Mouse (Mus musculus) kidney, embryonic 14.5 days (tissue): ENCODE results near the gene Gm17455. TPM values are rescaled to one million over a fixed set of nuclear protein-coding genes. Genes with fewer than 3 reads are reported as not detected.

Source experiments
- ATAC-seq: fragments of 200-750 bp; cut with Nextera tagmentation; 2 replicates; pipeline ENCODE4 v1.8.0; 2017; ENCODE audit warnings: moderate number of reproducible peaks, mild to moderate bottlenecking, moderate TSS enrichment, moderate library complexity; ENCODE audit not compliant: low FRiP score, low TSS enrichment
- H3K27ac ChIP-seq: fragments of 300-500 bp; sonication (generic); 2 replicates; pipeline ENCODE4 v1.5.1; 2014; ENCODE audit warnings: low read depth, mild to moderate bottlenecking, low read length, moderate library complexity, mixed read lengths
- H3K27me3 ChIP-seq: fragments of 300-500 bp; sonication (generic); 2 replicates; pipeline ENCODE4 v1.6.1; 2014; ENCODE audit warnings: mild to moderate bottlenecking, low read length; ENCODE audit not compliant: control insufficient read depth, insufficient read depth
- H3K36me3 ChIP-seq: fragments of 300-500 bp; sonication (generic); 2 replicates; pipeline ENCODE4 v1.6.1; 2014; ENCODE audit warnings: low read length, mixed read lengths; ENCODE audit not compliant: control insufficient read depth, insufficient read depth
- H3K4me1 ChIP-seq: fragments of 300-500 bp; sonication (generic); 2 replicates; pipeline ENCODE4 v1.6.1; 2014; ENCODE audit warnings: low read length, mixed read lengths; ENCODE audit not compliant: control insufficient read depth, insufficient read depth
- H3K4me2 ChIP-seq: fragments of 300-500 bp; sonication (generic); replicated peaks from 2 replicates; pipeline ENCODE4 v1.6.1; 2014; ENCODE audit warnings: low read depth, mild to moderate bottlenecking, low read length
- H3K4me3 ChIP-seq: fragments of 300-500 bp; sonication (generic); 2 replicates; pipeline ENCODE4 v1.5.1; 2014; ENCODE audit warnings: mild to moderate bottlenecking, low read length
- H3K9ac ChIP-seq: fragments of 300-500 bp; sonication (generic); 2 replicates; pipeline ENCODE4 v1.6.1; 2014; ENCODE audit warnings: low read depth, mild to moderate bottlenecking, low read length, moderate library complexity
- H3K9me3 ChIP-seq: fragments of 300-500 bp; sonication (generic); 2 replicates; pipeline ENCODE4 v1.6.1; 2016; ENCODE audit warnings: low read length; ENCODE audit not compliant: control insufficient read depth
- WGBS: fragments of 180-500 bp; shearing (Covaris S2); extraction: QIAGEN DNeasy Blood & Tissue Kit; methylation state at CpG from one replicate; pipeline ENCODE4 v1.1.7; 2014; 5-methylcytosine and 5-hydroxymethylcytosine counted together
- polyA plus RNA-seq: library from polyadenylated mRNA; unstranded; fragments of >200 nt; fragmentation: Nextera tagmentation; extraction: Ambion mirVana; gene quantifications from 2 replicates; pipeline ENCODE4 v1.2.1, GENCODE M21; 2014

Gene Gm17455
- 0.70 and 1.0 TPM in 2 replicates for polyA plus RNA-seq

DNA sequence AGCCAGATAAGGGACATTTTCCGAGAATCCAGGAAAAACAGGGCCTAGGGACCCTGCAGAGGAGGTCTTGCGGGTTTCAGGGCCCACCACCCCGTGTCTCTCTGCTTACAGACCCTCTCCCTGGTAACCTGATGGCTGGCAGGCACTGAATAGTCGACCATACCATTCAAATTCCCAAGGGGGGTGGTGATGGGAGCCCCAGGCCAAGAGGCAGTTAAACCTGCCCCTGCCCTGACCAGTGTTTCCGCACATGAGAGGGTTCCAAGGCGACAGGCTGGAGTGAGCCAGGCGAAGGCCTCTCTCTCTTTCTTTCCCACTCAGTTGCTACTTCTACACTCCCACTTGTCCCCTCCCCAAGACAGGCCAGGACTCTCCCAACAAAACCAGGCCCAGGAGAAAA lies at the start of gene Gm17455:
Gm17455 (plus strand) TSS at position 278 of the 400 bp plus-strand sequence.
- no peak within 1 kb of the TSS for H3K4me3 ChIP-seq
- H3K27me3 ChIP-seq = no peaks in the 10 kb centered on the region
- WGBS = 44% methylated on average over 7 of the region's 7 CpGs
- no peak for ATAC-seq
- no peak within 1 kb of the TSS for H3K27ac ChIP-seq
- no peaks in the 10 kb centered on the region for H3K36me3 ChIP-seq
- no peaks in the 10 kb centered on the region for H3K9me3 ChIP-seq
- peaks cover 5% of the 10 kb centered on the region; the same call in 1 of the 2 replicates for H3K4me1 ChIP-seq
- H3K9ac ChIP-seq = no peak within 1 kb of the TSS
- H3K4me2 ChIP-seq = no peak within 1 kb of the TSS

DNA sequence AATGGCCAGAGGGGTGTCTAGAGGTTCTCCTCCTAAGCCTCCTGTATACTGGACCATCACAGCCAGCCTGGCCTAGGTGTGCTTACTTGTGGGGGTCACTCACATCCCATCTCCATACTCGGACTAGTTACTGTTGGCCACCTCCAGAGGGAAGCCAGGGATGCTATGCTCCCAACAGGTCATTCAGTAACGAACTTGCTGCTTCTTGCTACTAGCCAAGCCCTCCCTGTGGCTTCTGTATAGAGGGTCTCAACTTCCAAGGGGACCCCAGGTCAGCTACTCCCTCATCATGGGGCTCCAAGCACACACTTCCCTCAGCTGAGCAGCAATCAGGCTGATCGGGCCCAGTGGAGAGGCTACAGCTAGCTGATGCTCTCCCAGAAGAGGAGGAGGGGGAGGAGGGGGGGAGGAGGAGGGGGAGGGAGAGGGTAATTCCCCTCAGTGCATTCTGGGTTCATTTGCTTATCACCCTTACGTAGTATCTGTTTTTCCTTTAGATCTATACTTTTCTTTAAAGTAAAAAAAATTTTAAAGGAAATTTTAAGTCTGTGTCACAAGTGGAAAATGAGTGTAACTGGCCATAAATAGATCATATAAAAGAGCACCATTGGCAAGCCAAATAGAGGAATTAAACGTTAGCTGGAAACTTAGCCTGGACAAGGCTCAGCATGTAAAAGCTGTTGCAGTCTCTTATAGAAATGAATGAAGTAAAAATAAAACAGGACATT lies 49.3 kb upstream of the Gm17455 start:
- H3K4me1 ChIP-seq = peaks cover 30% of the 10 kb centered on the region
- H3K36me3 ChIP-seq = no peaks in the 10 kb centered on the region
- no peak for ATAC-seq
- H3K4me3 ChIP-seq = no peak overlapping the region
- H3K4me2 ChIP-seq = peak overlapping the region; percentile 5; the same call in 1 of the 2 replicates
- H3K27me3 ChIP-seq = no peaks in the 10 kb centered on the region
- H3K9ac ChIP-seq = no peak overlapping the region
- 39% methylated on average over 5 of the region's 5 CpGs for WGBS
- no peak overlapping the region; the same call in 1 of the 2 replicates for H3K27ac ChIP-seq
- H3K9me3 ChIP-seq = no peaks in the 10 kb centered on the region

DNA sequence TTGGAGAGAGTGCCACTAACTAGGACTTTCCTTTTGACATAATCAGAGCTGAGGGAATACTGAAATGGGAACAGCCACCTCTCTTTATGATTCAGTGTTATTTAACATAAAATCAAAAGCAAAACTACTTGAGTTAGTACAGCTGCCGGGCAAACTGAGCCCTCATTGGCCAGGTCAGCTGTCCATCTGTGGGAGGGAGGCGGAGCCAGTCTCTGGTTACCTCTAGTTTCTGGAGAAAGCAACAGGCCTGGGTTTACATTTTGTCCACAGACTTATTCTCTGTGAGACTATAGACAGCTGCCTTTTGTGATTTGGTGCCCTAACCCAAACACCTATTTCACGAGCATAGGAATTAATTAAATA lies 48.7 kb upstream of the Gm17455 start:
- Histone ChIP-seq H3K9me3 (no peaks in the 10 kb centered on the region), H3K4me1 (peaks cover 30% of the 10 kb centered on the region), H3K36me3 (no peaks in the 10 kb centered on the region), H3K4me3 (no peak overlapping the region), H3K27me3 (no peaks in the 10 kb centered on the region), H3K4me2 (peak overlapping the region; percentile 5; the same call in 1 of the 2 replicates), H3K9ac (no peak overlapping the region), H3K27ac (peak overlapping the region; percentile 59; the same call in 1 of the 2 replicates)
- WGBS = 29% methylated on average over 3 of the region's 3 CpGs
- peak; percentile 47; the same call in 1 of the 2 replicates for ATAC-seq

DNA sequence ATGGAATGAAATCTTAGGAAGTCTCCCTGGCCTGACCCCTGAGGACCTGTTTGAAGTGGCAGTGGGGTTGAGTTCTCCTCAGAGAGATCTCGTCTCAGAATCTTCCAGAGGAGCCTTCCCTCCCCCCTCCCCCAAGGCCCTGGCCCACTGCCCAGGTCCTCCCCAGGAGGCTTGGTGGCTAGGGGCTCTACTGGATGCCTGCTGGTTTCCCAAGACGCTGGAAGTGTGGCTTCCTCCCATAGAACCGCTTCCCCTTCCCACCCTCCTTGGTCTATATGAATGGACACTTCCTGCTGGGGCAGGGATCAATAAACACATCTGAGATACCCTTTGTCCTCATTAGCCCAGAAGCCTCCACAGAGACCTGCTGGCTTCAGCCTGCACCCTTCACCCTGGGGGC lies 48.3 kb upstream of the Gm17455 start:
- ATAC-seq = no peak

DNA sequence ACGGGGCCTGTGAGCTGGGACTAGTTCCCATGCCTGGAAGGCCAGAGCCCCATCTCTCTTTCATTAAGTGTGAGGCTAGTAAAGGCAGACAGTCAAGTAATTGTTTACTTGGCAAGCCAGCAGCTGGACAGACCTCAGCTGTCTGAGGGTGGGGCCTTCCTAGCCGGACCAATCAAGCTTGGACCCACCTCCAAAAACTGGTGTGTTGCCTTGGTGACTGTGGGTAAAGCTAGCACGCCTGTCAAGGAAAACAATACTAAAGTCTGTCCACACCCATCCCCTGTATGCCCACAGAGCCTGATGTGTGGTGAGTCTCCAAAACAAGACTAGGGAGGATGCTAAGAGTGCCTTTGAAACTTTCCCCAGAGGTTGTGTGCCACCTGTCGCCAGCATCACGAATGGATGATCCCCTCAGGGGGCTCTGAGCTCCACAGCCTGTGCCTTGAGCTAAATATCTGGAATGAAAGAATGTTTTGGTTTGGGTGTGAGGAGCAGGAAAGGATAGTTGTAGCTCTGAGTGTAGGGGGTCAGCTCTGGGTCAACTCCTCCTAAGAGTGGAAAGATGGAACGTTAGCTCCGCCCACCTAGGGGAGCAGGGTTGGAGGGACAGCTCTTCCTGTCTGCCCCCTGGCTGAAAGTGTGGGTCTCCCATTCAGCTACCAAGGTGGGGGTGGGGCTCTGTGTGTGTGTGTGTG lies 47.6 kb upstream of the Gm17455 start:
- H3K4me3 ChIP-seq = no peak overlapping the region
- no peak overlapping the region for H3K9ac ChIP-seq
- ATAC-seq = peak; percentile 37
- 21% methylated on average over 7 of the region's 7 CpGs for WGBS
- H3K36me3 ChIP-seq = no peaks in the 10 kb centered on the region
- H3K9me3 ChIP-seq = no peaks in the 10 kb centered on the region
- H3K27ac ChIP-seq = peak overlapping the region; percentile 59
- H3K4me2 ChIP-seq = no peak overlapping the region; the same call in 1 of the 2 replicates
- peaks cover 23% of the 10 kb centered on the region for H3K4me1 ChIP-seq
- H3K27me3 ChIP-seq = no peaks in the 10 kb centered on the region

More for the DNA sequence above, 48.3 kb upstream of the Gm17455 start:
- 36% methylated on average over 2 of the region's 3 CpGs for WGBS
- H3K4me1 ChIP-seq = peaks cover 29% of the 10 kb centered on the region
- no peaks in the 10 kb centered on the region for H3K27me3 ChIP-seq
- no peak overlapping the region for H3K4me3 ChIP-seq
- no peaks in the 10 kb centered on the region for H3K36me3 ChIP-seq
- H3K9ac ChIP-seq = no peak overlapping the region
- H3K9me3 ChIP-seq = no peaks in the 10 kb centered on the region
- H3K4me2 ChIP-seq = no peak overlapping the region; the same call in 1 of the 2 replicates
- H3K27ac ChIP-seq = peak overlapping the region; percentile 59

DNA sequence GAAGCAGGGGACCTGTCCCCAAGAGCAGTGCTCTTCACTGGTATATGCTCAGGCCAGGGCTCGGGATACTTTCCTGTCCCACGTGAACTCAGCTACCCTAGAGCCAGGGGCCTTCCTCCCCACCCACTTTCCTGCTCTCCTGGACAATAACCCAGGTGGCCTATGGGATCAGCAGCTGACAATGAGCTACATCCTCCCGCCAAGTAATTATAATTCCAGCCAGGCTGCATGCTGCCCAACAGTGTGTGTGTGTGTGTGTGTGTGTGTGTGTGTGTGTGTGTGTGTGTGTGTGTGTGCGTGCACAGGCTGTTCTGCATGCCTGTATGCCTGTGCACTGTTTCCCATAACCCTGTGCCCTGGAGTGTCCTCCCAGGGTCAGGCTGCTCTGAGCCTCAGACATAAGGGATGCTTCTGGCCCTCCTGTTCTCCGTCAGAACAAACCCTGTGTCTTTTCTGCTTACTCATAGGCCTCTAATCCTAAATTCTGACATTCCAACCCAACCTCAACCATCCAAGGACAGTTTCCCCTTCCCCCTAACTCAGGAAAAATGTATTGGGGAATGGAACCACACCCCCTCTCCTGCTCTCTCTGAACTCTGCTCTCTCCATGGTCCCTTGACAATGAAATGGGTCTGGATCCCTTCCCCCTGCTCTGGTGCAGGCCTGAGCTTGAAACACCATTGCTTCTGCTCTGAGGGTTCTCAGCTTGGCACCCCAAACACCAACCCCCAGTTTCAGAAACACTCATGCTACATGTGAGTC lies 46.1 kb upstream of the Gm17455 start:
- ATAC-seq = no peak
- Histone ChIP-seq H3K27ac (no peak overlapping the region), H3K9ac (no peak overlapping the region)

DNA sequence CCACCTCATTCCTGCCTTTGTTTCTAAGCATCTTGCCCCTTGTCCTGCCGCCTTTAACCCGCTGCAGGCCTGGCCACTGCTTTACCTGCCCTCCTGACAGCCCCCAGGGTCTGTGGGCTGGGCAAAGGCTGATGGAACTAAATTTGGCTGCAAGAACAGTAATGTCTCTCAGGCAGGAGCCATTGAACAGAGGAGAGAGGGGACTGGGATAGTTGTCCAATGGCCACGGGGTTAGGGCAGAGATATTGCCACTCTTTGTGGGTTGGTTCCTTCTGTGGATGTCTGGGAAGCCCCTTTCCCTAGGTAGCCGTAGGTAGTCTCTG lies 45.6 kb upstream of the Gm17455 start:
- Histone ChIP-seq H3K4me3 (no peak overlapping the region), H3K27ac (no peak overlapping the region), H3K4me2 (no peak overlapping the region), H3K36me3 (no peaks in the 10 kb centered on the region), H3K4me1 (peaks cover 15% of the 10 kb centered on the region), H3K9ac (no peak overlapping the region), H3K27me3 (no peaks in the 10 kb centered on the region), H3K9me3 (no peaks in the 10 kb centered on the region)
- no peak for ATAC-seq
- WGBS = 86% methylated on average over 4 of the region's 4 CpGs

More for the DNA sequence above, 46.1 kb upstream of the Gm17455 start:
- H3K4me2 ChIP-seq = no peak overlapping the region
- no peaks in the 10 kb centered on the region for H3K36me3 ChIP-seq
- 67% methylated on average over 5 of the region's 5 CpGs for WGBS
- no peak overlapping the region for H3K4me3 ChIP-seq
- no peaks in the 10 kb centered on the region for H3K9me3 ChIP-seq
- peaks cover 15% of the 10 kb centered on the region for H3K4me1 ChIP-seq
- no peaks in the 10 kb centered on the region for H3K27me3 ChIP-seq

DNA sequence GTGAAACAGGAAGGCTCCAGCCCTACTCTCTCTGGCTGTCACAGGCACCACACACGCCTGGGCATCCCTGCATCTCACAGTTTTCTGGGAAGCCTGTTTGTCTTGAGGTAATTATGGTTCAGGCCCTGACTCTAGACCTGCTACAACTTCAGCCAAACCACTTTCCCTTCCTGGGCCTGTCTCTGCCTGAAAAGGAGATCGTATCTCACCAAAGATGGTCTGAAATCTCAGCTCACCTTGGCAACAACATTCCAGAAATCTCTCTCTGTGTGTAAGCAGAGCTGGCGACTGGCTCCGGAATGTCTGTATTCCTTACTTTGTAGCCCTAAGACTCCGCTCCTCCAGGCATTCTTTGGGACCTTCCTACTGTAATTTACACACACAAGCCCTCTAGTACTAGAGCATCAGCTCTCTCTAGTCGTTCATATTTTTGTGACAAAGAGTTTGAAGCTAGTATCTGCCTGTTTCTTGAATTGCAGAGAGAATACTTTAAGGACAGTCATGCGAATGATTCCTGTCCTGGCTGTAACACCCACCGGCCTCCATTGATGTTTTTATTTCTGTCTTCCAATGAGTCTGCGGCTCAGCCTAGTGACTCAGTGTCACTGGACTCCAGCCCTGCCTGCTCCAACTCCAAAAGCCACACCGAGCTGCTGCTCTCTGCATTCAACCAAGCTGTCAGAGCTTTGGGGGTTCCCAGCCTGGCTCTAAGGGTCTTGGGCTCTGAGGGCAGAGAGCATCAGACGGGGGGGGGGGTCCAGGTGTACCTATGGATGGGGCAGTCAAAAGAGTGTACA lies 44.4 kb upstream of the Gm17455 start:
- no peak overlapping the region; the same call in 1 of the 2 replicates for H3K27ac ChIP-seq
- no peak overlapping the region for H3K4me2 ChIP-seq
- 56% methylated on average over 11 of the region's 11 CpGs for WGBS
- peaks cover 15% of the 10 kb centered on the region for H3K4me1 ChIP-seq
- no peak overlapping the region for H3K4me3 ChIP-seq
- H3K9me3 ChIP-seq = no peaks in the 10 kb centered on the region
- H3K9ac ChIP-seq = no peak overlapping the region
- no peak for ATAC-seq
- H3K27me3 ChIP-seq = no peaks in the 10 kb centered on the region
- H3K36me3 ChIP-seq = no peaks in the 10 kb centered on the region
